Mouse (Mus musculus) heart, postnatal 36 days (tissue): Measurements from ENCODE around the gene Cped1. TPM values are rescaled to one million over a fixed set of nuclear protein-coding genes. Genes with fewer than 3 reads are reported as not detected.
A peak's percentile ranks its signal among the peaks of the same experiment; 100 is the strongest.

ENCODE experiments used
- DNase-seq, 2 experiments: peaks; one replicate each; pipeline ENCODE4 v3.0.0; 2021 to 2022
- intact Hi-C: fragments of 180-260 bp; cut with DNase I; formaldehyde crosslinking; loops from one replicate; pipeline ENCODE4 v1.15.1; 2025
- total RNA-seq, 2 experiments: library from RNA; stranded (reverse); gene quantifications; 2 replicates each; pipeline ENCODE4 v1.2.3; 2021

Cped1 gene
- total RNA-seq, 2 experiments from 2014 or later, result 22.1 to 22.2 TPM

GRCm38 (mm10) chr6:22269840-22270521 is 284.3 kb downstream of the Cped1 start:
- peak in 1 of 2 experiments; percentile 39 for DNase-seq
- intact Hi-C loops, result no loop called here

DNA sequence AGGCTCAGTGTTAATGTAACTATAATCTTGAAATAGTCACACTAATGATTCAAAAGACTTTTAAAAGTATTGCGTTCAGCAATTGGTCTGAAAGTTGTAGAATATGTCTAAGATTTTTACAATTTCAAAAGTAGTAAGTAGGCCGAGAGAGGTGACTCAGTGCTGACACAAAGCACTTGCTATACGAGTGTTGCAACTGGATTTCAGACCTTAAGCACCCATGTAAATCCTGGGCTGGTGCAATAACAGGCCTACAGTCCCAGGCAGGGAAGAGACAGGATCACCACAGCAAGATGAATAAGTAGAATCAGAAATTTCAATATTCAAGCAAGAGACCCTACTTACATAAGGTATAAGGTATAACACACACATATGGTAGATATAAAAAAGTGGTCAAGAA is 292.2 kb downstream of the Cped1 start:
- intact Hi-C loops, result no loop called here

GRCm38 (mm10) chr6:22280217-22280861 is 294.6 kb downstream of the Cped1 start:
- intact Hi-C loops, result no loop called here
- peak; percentile 31 to 50 for DNase-seq

More for the DNA sequence above, 292.2 kb downstream of the Cped1 start:
- no peak for DNase-seq

DNA sequence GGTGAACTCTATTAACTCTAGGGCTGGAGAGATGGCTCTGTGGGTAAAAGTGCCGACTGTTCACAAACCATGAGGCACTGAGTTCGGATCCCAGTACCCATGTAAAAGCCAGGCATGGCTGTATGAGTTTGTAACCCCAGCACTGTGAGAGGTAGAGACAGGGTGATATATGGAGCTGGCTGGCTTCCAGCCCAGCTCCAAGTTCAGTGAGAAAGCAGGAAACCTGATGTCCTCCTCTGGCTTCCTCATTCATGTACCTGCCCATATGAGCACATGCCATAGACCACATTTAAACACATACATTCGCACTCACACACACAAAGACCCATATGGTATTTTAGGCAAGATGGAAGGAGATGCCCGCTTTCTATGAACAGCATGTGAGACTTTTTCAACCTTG is 296.7 kb downstream of the Cped1 start:
- DNase-seq, result no peak
- intact Hi-C loops, result no loop called here

- intact Hi-C loops, result no loop called here
- DNase-seq, result no peak
Measured at GRCm38 (mm10) chr6:22288004-22288736, 302.5 kb downstream of the Cped1 start, which contains the start of gene Wnt16. TSS of gene Wnt16 (plus strand) at chr6:22288227.

DNA sequence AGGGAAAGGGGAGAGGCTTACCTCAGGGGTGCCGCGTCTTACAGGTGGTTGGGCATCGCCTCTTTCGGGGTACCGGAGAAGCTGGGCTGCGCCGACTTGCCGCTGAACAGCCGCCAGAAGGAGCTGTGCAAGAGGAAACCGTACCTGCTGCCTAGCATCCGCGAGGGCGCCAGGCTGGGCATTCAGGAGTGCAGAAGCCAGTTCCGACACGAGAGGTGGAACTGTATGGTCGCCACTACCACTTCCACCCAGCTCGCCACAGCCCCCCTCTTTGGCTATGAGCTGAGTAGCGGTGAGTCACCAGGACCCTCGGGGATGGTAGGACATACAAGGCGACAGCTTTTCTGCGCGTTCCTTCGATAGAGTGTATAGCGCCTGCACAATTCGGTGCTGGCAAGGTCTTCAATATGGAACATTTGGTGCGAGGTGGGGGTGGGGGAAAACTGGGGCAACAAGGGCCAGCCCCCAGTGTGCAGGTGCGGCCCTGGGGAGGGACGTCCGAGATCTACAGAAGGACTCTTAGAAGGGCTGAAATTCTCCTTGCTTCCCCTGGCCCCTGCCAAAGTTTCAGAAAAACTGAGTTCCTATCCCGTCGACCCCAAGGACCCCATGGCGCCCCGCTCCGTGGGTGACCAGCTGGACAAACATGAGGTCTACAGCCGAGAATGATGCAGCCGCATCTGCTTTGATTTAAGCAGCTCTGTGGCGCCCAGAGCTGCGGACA is 303.2 kb downstream of the Cped1 start:
- DNase-seq, result no peak
- intact Hi-C loops, result no loop called here

- intact Hi-C loops, result no loop called here
- no peak for DNase-seq
Measured at GRCm38 (mm10) chr6:22289461-22290021, 303.8 kb downstream of the Cped1 start.

DNA sequence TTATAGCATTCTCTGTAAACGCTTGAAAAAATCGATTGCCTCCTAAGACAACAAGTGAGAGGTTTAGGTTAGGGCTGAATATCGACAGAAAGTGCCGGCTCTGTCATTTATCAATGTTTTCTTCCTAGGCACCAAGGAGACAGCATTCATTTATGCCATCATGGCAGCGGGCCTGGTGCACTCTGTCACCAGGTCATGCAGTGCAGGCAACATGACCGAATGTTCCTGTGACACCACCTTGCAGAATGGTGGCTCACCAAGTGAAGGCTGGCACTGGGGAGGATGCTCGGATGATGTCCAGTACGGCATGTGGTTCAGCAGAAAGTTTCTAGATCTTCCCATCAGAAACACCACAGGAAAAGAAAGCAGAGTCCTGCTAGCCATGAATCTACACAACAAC is 305.1 kb downstream of the Cped1 start:
- DNase-seq, result no peak
- intact Hi-C loops, result no loop called here

DNA sequence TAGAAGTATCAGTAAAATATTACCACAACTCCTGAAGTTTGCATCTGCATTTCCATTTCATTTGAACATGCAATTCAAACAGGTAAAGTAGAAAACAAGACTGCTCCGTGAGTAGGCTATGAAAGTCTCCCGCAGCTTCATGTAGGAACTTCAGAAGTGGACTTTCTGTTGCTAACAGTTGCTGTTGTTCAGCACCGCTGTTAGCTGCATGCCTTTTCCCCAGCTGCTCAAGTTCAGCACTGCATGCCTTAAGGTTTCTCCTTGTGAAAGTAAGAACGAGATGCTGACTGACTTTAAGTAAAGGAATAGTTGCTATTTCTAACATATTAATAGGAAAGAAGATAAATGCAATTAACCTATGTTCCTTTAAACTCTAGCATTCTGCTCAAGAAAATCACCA is 306.3 kb downstream of the Cped1 start:
- no peak for DNase-seq
- intact Hi-C loops, result no loop called here

GRCm38 (mm10) chr6:22293922-22294321 is 308.2 kb downstream of the Cped1 start:
- DNase-seq, result no peak
- intact Hi-C loops, result no loop called here

DNA sequence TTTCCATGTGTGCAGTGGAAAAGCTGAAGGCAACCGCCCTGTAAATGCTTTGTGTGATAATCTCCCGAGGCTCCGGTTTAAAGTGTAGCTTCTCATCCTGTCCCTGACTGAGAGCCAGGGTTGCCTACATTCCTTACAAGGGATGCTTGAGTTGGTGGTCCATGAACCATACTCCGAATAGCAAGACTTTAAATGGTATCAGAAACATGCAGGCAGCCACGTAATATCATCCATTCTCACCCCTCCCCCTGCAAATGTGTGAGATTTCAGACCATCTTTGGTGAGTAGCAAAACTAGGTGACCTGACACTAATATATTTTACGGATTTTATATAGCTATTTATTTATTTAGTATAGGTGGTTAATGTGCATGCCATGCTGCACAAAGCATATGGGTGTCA is 311.3 kb downstream of the Cped1 start:
- DNase-seq, result no peak
- intact Hi-C loops, result no loop called here

DNA sequence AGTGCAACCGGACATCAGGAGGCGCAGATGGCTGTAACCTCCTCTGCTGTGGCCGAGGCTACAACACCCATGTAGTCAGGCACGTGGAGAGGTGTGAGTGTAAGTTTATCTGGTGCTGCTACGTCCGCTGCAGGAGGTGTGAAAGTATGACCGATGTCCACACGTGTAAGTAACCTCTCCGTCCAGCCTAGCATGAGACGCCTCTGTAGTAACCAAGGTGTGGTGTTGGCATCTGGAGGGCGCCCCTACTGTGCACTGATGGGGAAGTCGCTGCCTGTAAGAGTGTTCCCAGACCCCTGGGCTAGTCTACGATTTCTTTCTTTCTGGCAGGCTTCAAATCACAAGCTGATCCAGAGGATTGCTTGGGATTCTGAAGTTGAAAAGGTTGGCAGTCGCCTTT is 312.3 kb downstream of the Cped1 start:
- intact Hi-C loops, result no loop called here
- DNase-seq, result no peak

Other genes with a start within 250 kb of the Cped1 start
- gene Tspan12, start 133.4 kb upstream of the Cped1 start, total RNA-seq, result 10 to 100 TPM; 77.4 to 79.7 TPM
- 10 to 100 TPM; 14.1 to 14.4 TPM for gene Ing3, start 36.3 kb upstream of the Cped1 start, total RNA-seq